Mouse (Mus musculus) liver, embryonic 15.5 days (tissue): ENCODE measurements around the gene Selenoi. TPM values are rescaled to one million over a fixed set of nuclear protein-coding genes. Genes with fewer than 3 reads are reported as not detected.
A peak's percentile ranks its signal among the peaks of the same experiment; 100 is the strongest.

Experiments
- ATAC-seq: fragments of 200-750 bp; cut with Nextera tagmentation; 2 replicates; pipeline ENCODE4 v1.8.0; 2017; ENCODE audit warnings: moderate number of reproducible peaks, mild to moderate bottlenecking, moderate library complexity; ENCODE audit not compliant: insufficient read depth
- H3K27ac ChIP-seq: fragments of 300-500 bp; sonication (generic); replicated peaks from 2 replicates; pipeline ENCODE4 v1.5.1; 2015; ENCODE audit warnings: mild to moderate bottlenecking, inconsistent platforms
- H3K27me3 ChIP-seq: fragments of 300-500 bp; sonication (generic); 2 replicates; pipeline ENCODE4 v1.6.1; 2015; ENCODE audit warnings: mild to moderate bottlenecking, inconsistent platforms
- H3K36me3 ChIP-seq: fragments of 300-500 bp; sonication (generic); replicated peaks from 2 replicates; pipeline ENCODE4 v1.6.1; 2015; ENCODE audit warnings: moderate library complexity, mild to moderate bottlenecking, inconsistent platforms
- H3K4me1 ChIP-seq: fragments of 300-500 bp; sonication (generic); replicated peaks from 2 replicates; pipeline ENCODE4 v1.6.1; 2015; ENCODE audit warnings: inconsistent platforms
- H3K4me2 ChIP-seq: fragments of 300-500 bp; sonication (generic); 2 replicates; pipeline ENCODE4 v1.6.1; 2015; ENCODE audit warnings: moderate library complexity, mild to moderate bottlenecking, inconsistent platforms
- H3K4me3 ChIP-seq: fragments of 300-500 bp; sonication (generic); replicated peaks from 2 replicates; pipeline ENCODE4 v1.5.1; 2015; ENCODE audit warnings: mild to moderate bottlenecking, inconsistent platforms
- H3K9ac ChIP-seq: fragments of 300-500 bp; sonication (generic); 2 replicates; pipeline ENCODE4 v1.6.1; 2015; ENCODE audit warnings: moderate library complexity, mild to moderate bottlenecking, inconsistent platforms
- H3K9me3 ChIP-seq: fragments of 300-500 bp; sonication (generic); replicated peaks from 2 replicates; pipeline ENCODE4 v1.6.1; 2016; ENCODE audit warnings: inconsistent platforms
- WGBS: fragments of 180-500 bp; shearing (Covaris S2); methylation state at CpG from one replicate; pipeline ENCODE4 v1.1.7; 2015; ENCODE audit warnings: mixed read lengths; ENCODE audit not compliant: insufficient replicate concordance; 5-methylcytosine and 5-hydroxymethylcytosine counted together
- polyA plus RNA-seq: library from polyadenylated mRNA; unstranded; fragments of >200 nt; fragmentation: Nextera tagmentation; extraction: Ambion mirVana; gene quantifications from 2 replicates; pipeline ENCODE4 v1.2.1, GENCODE M21; 2015

Selenoi gene
- 13.3 and 14.1 TPM in 2 replicates for polyA plus RNA-seq

GRCm38 (mm10) chr5:30232271-30232971 lies at the start of gene Selenoi:
Gene Selenoi, plus strand, starts transcription at chr5:30232581.
- H3K4me3 ChIP-seq: peak within 1 kb of the TSS; percentile 83
- peak; percentile 97 for ATAC-seq
- H3K27me3 ChIP-seq: no peaks in the 10 kb centered on the region
- peak within 1 kb of the TSS; percentile 87 for H3K27ac ChIP-seq
- H3K4me2 ChIP-seq: peak within 1 kb of the TSS; percentile 92
- WGBS: under 1% methylated on average over 71 of the region's 71 CpGs
- no peaks in the 10 kb centered on the region for H3K9me3 ChIP-seq
- H3K4me1 ChIP-seq: peaks cover 45% of the 10 kb centered on the region
- peak within 1 kb of the TSS; percentile 75 for H3K9ac ChIP-seq
- peaks cover 6% of the 10 kb centered on the region for H3K36me3 ChIP-seq

GRCm38 (mm10) chr5:30187687-30188485 lies 44.5 kb upstream of the Selenoi start:
- H3K4me3 ChIP-seq: no peak overlapping the region
- H3K36me3 ChIP-seq: peaks cover 32% of the 10 kb centered on the region
- peak overlapping the region; percentile 30; the same call in 1 of the 2 replicates for H3K27ac ChIP-seq
- no peak overlapping the region for H3K4me2 ChIP-seq
- no peaks in the 10 kb centered on the region for H3K9me3 ChIP-seq
- no peak overlapping the region for H3K9ac ChIP-seq
- H3K4me1 ChIP-seq: 0 out of 2 replicates have a peak, but pooled peaks cover 3% of the 10 kb centered on the region
- 72% methylated on average over 12 of the region's 12 CpGs for WGBS
- H3K27me3 ChIP-seq: no peaks in the 10 kb centered on the region
- peak; percentile 72 for ATAC-seq

- Histone ChIP-seq H3K9me3 (no peaks in the 10 kb centered on the region), H3K27ac (no peak overlapping the region), H3K4me2 (no peak overlapping the region), H3K9ac (no peak overlapping the region), H3K4me3 (no peak overlapping the region), H3K36me3 (0 out of 2 replicates have a peak, but pooled peaks cover 3% of the 10 kb centered on the region), H3K27me3 (no peaks in the 10 kb centered on the region), H3K4me1 (peaks cover 2% of the 10 kb centered on the region; the same call in 1 of the 2 replicates)
- no peak for ATAC-seq
- 48% methylated on average over 1 of the region's 1 CpGs for WGBS
These were observed 39.9 kb upstream of the Selenoi start for GRCm38 (mm10) chr5:30192452-30192851.

- no peaks in the 10 kb centered on the region for H3K27me3 ChIP-seq
- no peak overlapping the region for H3K4me3 ChIP-seq
- no peak overlapping the region for H3K27ac ChIP-seq
- H3K9me3 ChIP-seq: no peaks in the 10 kb centered on the region
- ATAC-seq: 0 out of 2 replicates have a peak, but pooled peaks have one; percentile 25
- no peak overlapping the region for H3K9ac ChIP-seq
- H3K4me2 ChIP-seq: no peak overlapping the region
- no peaks in the 10 kb centered on the region for H3K36me3 ChIP-seq
- H3K4me1 ChIP-seq: peaks cover 2% of the 10 kb centered on the region; the same call in 1 of the 2 replicates
- 77% methylated on average over 5 of the region's 5 CpGs for WGBS
These were observed 37.0 kb upstream of the Selenoi start for GRCm38 (mm10) chr5:30195340-30195739.

- peaks cover 2% of the 10 kb centered on the region; the same call in 1 of the 2 replicates for H3K4me1 ChIP-seq
- H3K9me3 ChIP-seq: no peaks in the 10 kb centered on the region
- ATAC-seq: no peak
- no peak overlapping the region for H3K4me3 ChIP-seq
- H3K27me3 ChIP-seq: no peaks in the 10 kb centered on the region
- no peaks in the 10 kb centered on the region for H3K36me3 ChIP-seq
- 31% methylated on average over 7 of the region's 7 CpGs for WGBS
- H3K9ac ChIP-seq: no peak overlapping the region
- no peak overlapping the region for H3K27ac ChIP-seq
- H3K4me2 ChIP-seq: no peak overlapping the region
These were observed 34.1 kb upstream of the Selenoi start for GRCm38 (mm10) chr5:30198257-30198656.

GRCm38 (mm10) chr5:30201521-30201920 lies 30.9 kb upstream of the Selenoi start:
- WGBS: 32% methylated on average over 5 of the region's 5 CpGs

GRCm38 (mm10) chr5:30202221-30202620 lies 30.2 kb upstream of the Selenoi start:
- H3K9ac ChIP-seq: no peak overlapping the region
- no peaks in the 10 kb centered on the region for H3K9me3 ChIP-seq
- H3K4me3 ChIP-seq: no peak overlapping the region
- ATAC-seq: no peak
- no peaks in the 10 kb centered on the region for H3K4me1 ChIP-seq
- no peak overlapping the region for H3K4me2 ChIP-seq
- H3K36me3 ChIP-seq: no peaks in the 10 kb centered on the region
- H3K27ac ChIP-seq: no peak overlapping the region
- H3K27me3 ChIP-seq: no peaks in the 10 kb centered on the region
- 59% methylated on average over 7 of the region's 7 CpGs for WGBS

More at GRCm38 (mm10) chr5:30201521-30201920, 30.9 kb upstream of the Selenoi start:
- no peaks in the 10 kb centered on the region for H3K4me1 ChIP-seq
- no peak overlapping the region for H3K4me3 ChIP-seq
- H3K4me2 ChIP-seq: no peak overlapping the region
- no peak for ATAC-seq
- no peak overlapping the region for H3K9ac ChIP-seq
- no peaks in the 10 kb centered on the region for H3K9me3 ChIP-seq
- H3K27me3 ChIP-seq: no peaks in the 10 kb centered on the region
- no peaks in the 10 kb centered on the region for H3K36me3 ChIP-seq
- H3K27ac ChIP-seq: no peak overlapping the region

- no peak overlapping the region for H3K4me3 ChIP-seq
- H3K4me1 ChIP-seq: no peaks in the 10 kb centered on the region
- H3K27ac ChIP-seq: no peak overlapping the region
- WGBS: 58% methylated on average over 10 of the region's 10 CpGs
- H3K9me3 ChIP-seq: no peaks in the 10 kb centered on the region
- no peak for ATAC-seq
- H3K9ac ChIP-seq: no peak overlapping the region
- H3K36me3 ChIP-seq: no peaks in the 10 kb centered on the region
- no peak overlapping the region for H3K4me2 ChIP-seq
- no peaks in the 10 kb centered on the region for H3K27me3 ChIP-seq
These were observed 29.0 kb upstream of the Selenoi start for GRCm38 (mm10) chr5:30203216-30203885.

GRCm38 (mm10) chr5:30204441-30204840 lies 27.9 kb upstream of the Selenoi start:
- 27% methylated on average over 1 of the region's 1 CpGs for WGBS
- Histone ChIP-seq H3K27me3 (no peaks in the 10 kb centered on the region), H3K36me3 (no peaks in the 10 kb centered on the region)

GRCm38 (mm10) chr5:30205034-30205433 lies 27.3 kb upstream of the Selenoi start:
- Histone ChIP-seq H3K9me3 (no peaks in the 10 kb centered on the region), H3K27me3 (no peaks in the 10 kb centered on the region), H3K9ac (no peak overlapping the region), H3K36me3 (no peaks in the 10 kb centered on the region), H3K27ac (no peak overlapping the region), H3K4me3 (no peak overlapping the region), H3K4me1 (no peaks in the 10 kb centered on the region), H3K4me2 (no peak overlapping the region)
- 57% methylated on average over 3 of the region's 3 CpGs for WGBS
- ATAC-seq: no peak

More at GRCm38 (mm10) chr5:30204441-30204840, 27.9 kb upstream of the Selenoi start:
- H3K9ac ChIP-seq: no peak overlapping the region
- H3K4me1 ChIP-seq: no peaks in the 10 kb centered on the region
- no peak overlapping the region for H3K27ac ChIP-seq
- no peaks in the 10 kb centered on the region for H3K9me3 ChIP-seq
- no peak overlapping the region for H3K4me2 ChIP-seq
- H3K4me3 ChIP-seq: no peak overlapping the region
- ATAC-seq: no peak

GRCm38 (mm10) chr5:30205493-30205892 lies 26.9 kb upstream of the Selenoi start, which contains the start of gene Adgrf3:
Gene Adgrf3, minus strand, starts transcription at chr5:30205722.
- Histone ChIP-seq H3K4me1 (no peaks in the 10 kb centered on the region), H3K27me3 (no peaks in the 10 kb centered on the region), H3K27ac (no peak within 1 kb of the TSS), H3K36me3 (no peaks in the 10 kb centered on the region), H3K4me3 (no peak within 1 kb of the TSS), H3K4me2 (no peak within 1 kb of the TSS), H3K9ac (no peak within 1 kb of the TSS), H3K9me3 (no peaks in the 10 kb centered on the region)
- no peak for ATAC-seq
- 42% methylated on average over 5 of the region's 5 CpGs for WGBS
